Mouse (Mus musculus): ENCODE measurements at regions not wholly inside any gene's neighbourhood (a gene's known extent, or its start where the extent isn't known, plus 50 kb on each side); places are given as distances from the start of the nearest gene placed in this dataset.

DNA sequence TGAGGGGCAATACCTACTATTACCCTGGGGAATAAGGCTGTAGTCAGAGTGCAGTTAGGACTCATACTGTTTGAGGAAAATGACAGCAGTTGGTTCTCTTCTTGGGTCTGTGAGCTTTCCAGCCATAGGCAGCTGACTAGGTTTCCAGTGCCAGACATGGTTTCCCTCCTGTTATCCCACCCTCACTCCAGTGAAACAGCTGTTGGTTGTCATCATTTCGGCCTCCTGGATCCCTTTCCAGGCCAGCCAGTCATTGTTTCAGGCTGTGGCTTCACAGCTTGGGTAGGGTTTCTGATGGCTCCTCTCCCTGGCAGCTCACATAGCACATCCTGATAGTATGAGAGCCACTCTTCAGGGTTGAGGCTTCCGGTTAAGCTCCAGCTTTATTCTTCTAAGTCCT is 79.9 kb upstream of the Lyplal1 start:
- TF ChIP-seq GATA1 (IDR thresholded peaks at IDR 0.05; ENCODE audit: borderline replicate concordance, low read length), result no peak
- no peak for TF ChIP-seq FLI1 (IDR thresholded peaks at IDR 0.05; ENCODE audit: low read length)

Measured in megakaryocyte, embryonic 14.5 days (primary cell).